Mouse (Mus musculus): ENCODE results near the gene Cd7.
"Not testable (repeated sequence)": the region's sequence is repeated elsewhere in the genome, so short reads cannot be mapped to it uniquely, and the experiment has no call there.

The Cd7 gene

DNA sequence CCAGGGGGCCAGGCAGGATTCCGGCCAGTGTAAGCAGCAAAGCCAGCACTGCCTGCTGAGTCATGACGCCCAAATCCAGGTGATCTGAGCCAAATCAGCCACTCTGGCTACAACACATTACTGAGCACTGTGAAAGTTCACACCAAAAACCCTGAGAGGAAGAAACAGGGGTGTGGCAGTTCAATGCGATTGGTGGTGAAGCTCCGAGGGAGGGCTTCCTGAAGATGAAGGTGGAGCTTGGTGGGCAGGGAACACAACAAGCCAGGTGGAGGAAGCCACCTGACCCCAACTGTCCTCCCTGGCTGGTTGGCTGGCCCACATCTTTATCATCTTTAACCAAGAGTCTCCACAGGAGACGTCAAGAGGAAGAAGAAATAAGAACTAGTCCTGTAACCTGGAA, at the start of gene Cd7:
Gene Cd7 (minus strand): TSS at position 117 of the 400 bp plus-strand sequence.
- peak; percentile 61 for DNase-seq (ENCODE audit: low read depth, low spot score)

DNA sequence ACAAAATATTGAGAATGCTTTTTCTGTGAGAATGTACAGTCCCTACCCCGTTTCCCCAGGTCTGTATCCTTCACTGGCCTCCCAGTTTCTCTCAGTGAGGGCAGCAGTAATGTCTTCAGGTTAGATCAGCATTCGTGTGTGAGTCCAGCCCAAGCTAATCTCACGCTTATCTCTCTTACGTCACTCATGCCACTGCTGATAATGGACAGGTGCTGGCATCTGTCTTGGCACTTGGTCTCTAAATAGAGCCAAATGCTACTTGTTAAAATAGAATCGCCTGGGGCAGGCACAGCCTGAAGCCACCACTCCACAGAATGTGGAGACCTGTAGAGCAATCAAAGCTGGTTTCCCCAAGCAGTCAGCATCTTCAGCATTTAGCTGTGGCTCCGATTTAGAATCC, 49.8 kb upstream of the Cd7 start:
- no peak for DNase-seq (ENCODE audit: low read depth, low spot score)

DNA sequence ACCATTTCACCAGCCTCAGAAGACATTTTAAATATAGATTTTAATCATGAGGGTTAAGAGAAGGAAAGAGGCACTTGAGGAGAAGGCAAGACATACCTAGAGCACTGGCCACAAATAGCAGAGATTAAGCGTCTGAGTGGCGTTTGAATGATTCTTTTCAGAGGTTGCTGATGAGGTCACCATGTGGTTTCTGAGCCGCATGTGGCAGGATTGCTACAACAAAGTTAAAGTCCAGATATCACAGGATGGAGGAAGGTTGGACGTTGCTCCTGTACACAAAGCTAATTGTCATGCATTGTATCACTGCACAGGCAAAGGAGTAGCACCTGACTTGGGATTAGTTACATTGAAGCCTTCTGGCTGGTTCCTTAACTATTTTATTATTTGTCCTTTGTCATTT, 47.1 kb upstream of the Cd7 start:
- DNase-seq (ENCODE audit: low read depth, low spot score), result no peak

DNA sequence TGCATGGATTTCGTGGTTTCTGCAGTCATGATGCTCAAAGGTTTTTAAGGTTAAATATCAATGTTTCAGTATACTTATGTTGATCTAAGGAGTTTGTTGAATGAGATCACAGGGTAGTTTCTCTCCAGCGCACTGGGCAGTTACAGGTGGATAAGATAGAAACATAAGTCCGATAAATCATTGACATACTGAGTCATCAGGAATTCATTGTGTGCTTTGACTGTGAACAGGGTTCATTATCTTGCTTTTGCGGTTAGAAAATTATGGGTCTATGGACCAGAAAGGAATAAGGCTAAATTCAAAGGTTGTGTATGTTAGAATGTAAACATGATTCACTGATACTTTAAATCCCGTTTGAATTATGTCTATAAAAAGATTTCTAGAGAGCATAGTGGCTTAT, 46.0 kb upstream of the Cd7 start:
- no peak for DNase-seq (ENCODE audit: low read depth, low spot score)

DNA sequence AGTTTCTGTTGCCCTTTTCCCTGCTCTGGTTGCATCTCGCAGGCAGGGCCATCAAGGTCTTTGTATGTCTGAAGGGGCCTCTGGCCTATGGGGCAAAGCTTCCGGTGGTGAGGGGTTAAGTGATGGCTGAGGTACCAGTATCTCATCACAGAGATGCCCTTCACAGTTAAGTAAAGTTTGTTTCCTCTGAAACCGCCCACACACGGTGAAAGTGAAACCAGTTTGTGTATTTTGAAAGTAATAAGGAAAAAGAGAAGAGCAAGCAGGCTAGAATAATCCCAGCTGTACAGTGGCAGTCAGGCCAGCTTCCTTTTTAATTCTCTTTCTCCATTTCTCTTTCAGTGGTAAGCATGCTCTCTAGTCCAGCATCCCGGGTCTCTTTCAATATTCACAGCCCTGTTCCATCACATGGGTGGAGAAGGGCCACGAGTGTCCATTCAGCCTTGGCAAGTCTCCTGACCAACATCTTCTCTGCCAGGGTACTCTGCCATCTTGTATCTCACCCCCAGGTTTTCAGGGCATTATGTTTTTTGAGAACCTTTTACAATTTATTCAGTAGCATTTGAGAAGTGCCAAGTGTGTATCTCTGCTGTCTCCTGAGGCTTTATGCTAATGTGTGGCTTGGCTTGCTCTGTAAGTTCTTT, 43.8 kb upstream of the Cd7 start:
- DNase-seq (ENCODE audit: low read depth, low spot score), result no peak

DNA sequence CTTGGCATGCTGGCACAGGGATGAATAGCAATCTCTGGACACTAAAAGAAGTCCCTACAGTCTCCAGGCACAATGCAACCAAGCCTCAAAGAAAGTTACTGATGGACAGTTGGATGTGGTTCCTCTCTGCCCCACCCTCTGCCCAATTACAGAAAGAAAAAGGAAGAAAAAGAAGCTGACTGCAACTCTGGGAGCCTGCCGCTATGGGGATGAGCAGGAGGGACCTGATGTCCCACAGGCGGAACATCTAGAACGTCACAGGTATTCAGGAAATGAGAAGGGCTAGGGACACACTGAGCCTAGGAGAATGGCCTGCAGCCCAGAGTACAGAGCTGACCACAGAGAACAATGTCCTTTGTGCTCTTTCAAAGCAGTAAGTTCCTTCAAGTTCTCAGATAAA, 43.0 kb upstream of the Cd7 start:
- no peak for DNase-seq (ENCODE audit: low read depth, low spot score)

DNA sequence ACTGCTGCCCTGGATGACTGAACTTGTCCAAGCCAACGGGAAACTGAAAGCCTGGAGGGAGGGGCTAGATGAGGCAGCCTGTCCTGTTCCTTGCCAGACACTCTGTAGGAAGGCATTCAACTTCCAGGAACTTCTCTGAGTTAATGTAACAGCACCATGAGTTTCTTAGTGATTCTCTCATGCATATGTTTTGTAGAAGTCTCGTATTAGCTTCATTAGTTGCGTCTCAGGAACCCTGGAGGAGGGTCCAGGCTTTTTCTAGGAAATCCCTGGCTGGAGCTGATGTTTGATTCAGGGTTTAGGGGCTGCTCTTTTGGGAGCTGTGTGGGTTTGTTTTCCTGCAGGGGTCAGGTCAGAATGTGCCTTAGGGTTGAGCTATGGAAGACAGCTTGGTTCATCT, 41.9 kb upstream of the Cd7 start, which contains the start of gene Sectm1a:
Gene Sectm1a (minus strand): TSS at position 101 of the 400 bp plus-strand sequence.
- no peak for DNase-seq (ENCODE audit: low read depth, low spot score)

DNA sequence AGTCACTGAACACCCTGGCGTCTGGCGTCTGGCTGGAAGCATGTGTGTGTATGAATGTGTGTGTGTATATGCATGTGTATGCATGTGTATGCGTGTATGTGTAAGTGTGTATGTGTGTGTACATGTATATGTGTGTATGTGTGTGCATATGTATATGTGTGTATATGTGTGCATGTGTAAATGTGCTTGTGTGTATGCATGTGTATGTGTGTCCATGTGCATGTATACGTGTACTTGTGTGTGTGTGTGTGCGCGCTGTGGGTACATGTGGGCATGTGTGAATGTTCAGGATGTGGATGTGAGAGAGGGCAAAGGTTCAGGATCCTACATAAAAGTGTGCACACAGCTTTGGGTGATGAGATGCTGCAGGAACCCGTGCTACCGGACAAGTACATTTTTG, 41.1 kb upstream of the Cd7 start:
- no peak for DNase-seq (ENCODE audit: low read depth, low spot score)

DNA sequence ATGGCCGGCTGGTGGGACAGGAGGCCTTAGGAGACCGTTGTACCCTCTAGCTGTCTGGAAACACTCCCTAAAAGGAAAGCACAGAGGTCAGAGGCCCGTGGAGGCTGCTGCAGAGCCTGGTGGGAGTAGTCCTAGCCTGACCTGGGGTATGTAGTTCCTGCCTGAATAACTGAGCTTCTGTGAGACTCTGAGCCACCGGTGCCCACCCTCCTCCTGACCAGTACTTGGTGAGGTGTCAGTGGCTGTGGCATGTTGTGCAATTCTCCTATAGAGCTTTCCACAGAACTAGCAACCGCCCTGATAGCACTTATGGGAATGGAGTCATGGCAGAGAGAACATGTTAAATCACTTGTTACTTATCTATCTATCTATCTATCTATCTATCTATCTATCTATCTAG, 36.4 kb upstream of the Cd7 start:
- no peak for DNase-seq (ENCODE audit: low read depth, low spot score)

DNA sequence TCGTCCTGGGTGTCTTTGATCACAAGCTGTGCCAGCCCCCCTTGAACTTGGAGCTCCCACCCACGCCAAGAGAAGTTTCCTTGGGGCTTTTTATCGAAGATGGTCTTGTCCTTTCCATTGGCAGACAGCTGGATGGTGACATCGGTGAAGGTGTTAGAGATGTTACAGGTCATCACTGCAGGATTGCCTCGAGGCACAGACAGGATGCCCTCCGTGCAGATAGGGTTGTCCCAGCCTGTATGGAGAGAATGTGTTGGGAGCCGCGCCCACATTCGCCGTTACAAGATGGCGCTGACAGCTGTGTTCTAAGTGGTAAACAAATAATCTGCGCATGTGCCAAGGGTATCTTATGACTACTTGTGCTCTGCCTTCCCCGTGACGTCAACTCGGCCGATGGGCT, 30.4 kb upstream of the Cd7 start:
- not testable (repeated sequence) for DNase-seq (ENCODE audit: low read depth, low spot score)

DNA sequence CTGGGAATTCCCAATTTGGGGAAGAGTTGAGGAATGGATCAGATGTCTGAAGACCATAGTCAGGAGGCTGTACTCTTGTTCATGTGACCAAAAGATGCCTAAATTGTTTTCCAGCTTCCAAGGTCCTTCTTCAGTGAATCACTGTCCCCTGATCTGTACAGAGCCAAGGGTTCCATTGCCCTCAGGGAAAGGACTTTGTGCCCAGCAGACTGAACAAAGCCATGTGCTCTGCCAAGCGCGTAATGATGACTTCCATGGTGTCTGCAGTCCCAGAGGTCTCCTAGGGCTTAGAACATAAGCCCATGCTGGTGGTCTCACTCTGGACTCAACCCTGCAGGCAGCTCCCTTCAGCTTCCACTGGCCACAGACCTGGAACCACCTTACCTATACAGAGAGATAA, 28.7 kb upstream of the Cd7 start:
- no peak for DNase-seq (ENCODE audit: low read depth, low spot score)

DNA sequence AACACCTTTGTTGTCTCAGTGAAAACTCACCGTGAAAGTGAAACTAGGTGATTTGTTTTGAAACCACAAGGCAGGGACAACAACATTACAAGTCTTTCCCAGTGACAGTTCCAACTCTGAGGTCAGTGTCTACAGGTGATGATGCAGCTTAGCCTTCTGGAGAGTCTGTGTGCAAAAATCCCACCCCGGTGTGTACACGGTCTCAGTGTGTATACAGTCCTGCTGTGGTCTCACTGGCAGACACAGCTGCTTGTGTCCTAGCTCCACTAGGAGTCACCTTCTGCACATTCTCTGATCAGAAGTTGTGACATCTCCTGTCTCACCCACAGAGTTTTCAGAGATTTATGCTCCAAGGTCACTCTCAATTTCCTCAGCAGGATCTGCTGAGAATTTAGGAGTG, 25.0 kb upstream of the Cd7 start:
- DNase-seq (ENCODE audit: low read depth, low spot score), result no peak

DNA sequence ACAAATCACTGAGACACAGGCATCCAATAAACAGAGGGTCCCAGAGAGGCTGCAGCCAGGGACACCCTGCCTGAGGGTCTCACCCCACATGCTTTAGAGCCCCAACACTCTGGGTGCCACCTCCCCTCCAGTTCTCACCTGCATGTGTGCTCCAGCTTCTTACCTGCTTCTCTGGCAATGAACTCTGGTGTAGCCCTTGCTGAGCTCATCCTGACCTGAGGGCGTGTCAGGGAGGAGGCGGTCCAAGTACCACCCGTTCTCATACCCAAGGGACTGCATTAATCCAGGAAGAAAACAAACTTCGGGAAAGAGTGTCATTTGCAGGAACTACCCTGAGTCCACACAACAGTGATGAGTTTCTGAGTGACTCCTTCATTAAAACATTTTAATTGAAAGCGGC, 24.2 kb upstream of the Cd7 start, which contains the start of gene Sectm1b:
Gene Sectm1b (minus strand): TSS at position 191 of the 400 bp plus-strand sequence.
- DNase-seq (ENCODE audit: low read depth, low spot score), result no peak

DNA sequence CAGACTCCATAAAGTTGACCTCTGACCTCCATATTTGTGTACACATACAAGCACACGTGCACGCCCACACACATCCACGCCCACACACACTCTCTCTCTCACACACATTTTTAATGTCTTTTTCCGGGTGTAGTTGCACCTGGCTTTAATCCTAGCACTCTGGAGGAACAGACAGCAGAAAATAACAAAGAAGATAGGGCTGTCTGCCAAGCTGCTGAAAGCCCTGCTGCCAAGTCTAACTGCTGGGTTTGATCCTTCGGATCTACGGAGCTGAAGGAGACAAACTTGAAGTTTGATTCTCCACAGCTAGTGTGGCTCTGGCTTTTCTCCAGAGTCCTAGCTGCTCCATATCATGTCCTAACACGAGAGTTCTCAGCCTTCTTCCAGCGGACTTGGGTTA, 22.4 kb upstream of the Cd7 start:
- DNase-seq (ENCODE audit: low read depth, low spot score), result peak; percentile 49

DNA sequence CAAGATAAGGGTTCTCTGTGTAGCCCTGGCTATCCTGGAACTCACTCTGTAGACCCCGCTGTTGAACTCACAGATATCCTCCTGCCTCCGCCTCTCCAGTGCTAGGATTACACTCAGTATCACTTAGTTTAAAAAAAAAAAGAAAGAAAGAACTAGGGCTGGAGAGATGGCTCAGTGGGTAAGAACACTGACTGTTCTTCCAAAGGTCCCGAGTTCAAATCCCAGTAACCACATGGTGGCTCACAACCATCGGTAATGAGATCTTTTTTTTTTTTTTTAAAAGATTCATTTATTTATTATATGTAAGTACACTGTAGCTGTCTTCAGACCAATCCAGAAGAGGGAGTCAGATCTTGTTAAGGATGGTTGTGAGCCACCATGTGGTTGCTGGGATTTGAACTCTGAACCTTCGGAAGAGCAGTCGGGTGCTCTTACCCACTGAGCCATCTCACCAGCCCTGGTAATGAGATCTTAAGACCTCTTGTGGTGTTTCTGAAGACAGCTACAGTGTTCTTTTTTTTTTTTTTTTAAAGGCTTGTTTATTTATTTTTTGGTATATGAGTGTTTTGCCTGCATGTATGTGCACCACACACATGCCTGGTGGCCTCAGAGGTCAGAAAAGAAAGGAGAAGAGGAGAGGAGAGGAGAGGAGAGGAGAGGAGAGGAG, 21.3 kb upstream of the Cd7 start:
- DNase-seq (ENCODE audit: low read depth, low spot score), result not testable (repeated sequence)

DNA sequence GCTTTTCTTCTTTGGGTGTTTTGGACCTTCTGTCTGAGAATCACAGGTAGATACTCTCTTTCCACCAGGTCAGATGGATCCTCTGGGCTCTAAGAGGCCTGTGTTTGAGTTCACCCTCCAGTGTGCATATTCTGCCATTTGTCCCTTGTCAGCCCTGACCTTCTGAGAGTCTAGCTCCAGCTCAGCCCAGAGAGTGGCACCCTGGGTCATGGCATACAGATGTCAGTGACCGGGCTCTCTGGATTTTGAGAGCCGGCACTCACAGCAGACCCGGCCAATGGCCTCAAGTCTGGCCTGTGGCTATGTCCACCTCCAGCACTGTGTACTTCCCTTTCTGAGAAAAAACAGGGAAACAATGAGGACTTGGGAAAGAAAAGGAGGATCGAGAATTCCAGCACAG, 20.3 kb upstream of the Cd7 start:
- no peak for DNase-seq (ENCODE audit: low read depth, low spot score)

DNA sequence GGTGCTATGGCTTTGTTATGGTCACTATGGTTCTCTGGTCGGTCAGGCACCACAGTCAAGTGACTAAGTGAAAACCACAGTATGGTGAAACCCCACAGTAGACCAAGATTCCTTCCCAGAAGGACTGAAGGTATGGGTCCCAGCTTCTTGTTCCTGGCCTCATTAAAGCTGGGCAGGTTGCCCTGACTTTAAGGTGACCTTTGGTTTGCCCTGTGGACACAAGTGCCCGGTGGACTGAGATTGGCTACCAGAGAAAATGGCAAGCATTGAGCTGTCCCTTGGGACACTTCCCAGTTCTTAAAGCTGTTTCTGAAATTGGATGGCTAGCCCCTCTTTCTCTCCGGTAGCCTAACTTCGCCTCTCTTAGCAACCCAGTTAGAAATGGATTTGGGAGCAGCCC, 19.7 kb upstream of the Cd7 start:
- no peak for DNase-seq (ENCODE audit: low read depth, low spot score)

DNA sequence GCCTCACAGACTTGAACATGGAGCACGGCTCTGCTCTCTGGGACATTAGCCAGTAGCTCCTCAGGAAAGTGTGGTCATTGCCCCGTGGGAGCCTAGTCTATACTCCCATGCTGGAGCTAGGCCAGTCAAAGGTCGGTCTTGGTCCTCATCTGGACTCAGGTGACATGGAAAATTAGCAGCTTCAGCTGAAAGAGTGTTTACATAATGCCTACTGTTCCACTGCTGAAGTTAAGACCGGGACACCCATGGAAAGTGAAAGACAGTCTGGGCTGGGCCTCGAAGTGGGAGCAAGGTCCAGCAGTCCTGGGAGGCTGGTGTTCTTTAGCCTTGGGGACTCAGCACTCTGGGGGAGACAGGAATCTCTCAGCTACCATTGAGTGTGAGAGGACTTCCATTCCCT, 18.9 kb upstream of the Cd7 start:
- no peak for DNase-seq (ENCODE audit: low read depth, low spot score)

DNA sequence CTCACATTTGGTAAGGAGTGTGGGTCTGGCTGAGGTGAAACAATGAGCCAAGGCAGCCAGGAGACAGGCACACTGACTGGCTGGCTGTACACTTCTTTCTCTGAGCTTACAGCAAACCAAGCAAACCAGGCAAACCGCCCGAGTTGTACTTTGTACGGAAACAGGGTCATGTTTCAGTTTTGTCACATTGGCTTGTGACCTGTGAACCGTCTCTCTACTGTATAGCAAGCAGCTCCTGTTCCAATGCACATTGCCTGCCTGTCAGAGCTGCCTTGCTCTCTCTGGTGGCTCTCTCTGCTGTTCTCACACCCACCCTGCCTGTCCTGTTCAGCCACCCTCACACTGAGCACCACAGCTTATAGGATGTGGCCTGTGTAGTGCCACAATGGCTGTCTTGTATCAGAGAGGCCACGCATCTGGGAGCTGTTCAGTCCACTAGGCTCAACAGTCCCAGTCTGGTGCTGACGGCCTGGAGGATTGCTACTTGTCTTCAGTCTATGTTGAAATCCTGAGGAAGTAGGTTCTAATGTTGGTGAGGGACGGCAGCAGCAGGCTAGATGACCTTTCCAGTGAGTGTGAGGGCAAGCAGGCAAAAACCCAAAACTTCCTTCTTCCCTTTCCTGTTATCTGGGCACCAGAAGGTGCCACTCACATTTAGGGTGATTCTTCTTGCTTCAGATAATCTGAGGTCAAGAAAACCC, 17.5 kb upstream of the Cd7 start:
- no peak for DNase-seq (ENCODE audit: low read depth, low spot score)

DNA sequence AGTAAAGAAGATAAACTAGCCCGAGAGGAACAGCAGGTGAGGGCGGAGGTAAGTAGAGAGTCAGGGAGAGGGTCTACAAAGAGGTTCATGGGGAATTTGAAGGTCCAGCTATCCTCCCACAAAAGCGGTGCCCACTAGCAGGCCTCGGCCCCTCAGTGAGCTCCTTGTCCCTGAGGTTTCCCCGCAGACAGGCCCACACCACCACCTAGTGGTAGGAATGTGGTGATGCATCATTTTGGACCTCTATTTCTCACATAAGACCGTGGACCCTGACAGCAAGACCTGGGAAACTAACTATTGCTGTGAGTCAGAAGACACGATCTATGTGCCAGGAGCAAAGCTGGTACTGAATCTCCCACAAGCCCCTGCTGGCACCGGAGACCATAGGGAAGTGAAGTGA, 14.3 kb upstream of the Cd7 start:
- DNase-seq (ENCODE audit: low read depth, low spot score), result peak; percentile 87

DNA sequence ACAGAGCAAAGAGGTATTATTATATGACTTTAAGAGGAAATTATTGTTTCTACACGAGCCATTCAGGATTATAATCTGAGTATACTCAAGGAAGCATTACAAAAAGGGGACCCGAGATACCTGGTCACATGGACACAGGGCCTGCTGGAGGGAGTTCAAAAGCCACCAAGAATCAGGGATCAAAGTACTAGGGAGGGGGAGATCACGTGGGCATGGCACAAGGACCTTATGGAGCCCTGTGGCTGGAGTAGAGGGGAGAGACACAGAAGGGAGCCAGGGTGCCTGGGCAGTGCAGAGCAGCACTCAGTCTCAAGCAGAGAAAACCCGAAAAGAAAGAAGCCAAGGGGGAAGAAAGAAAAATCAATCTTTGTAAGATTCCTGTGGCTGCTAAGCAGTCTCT, 13.2 kb upstream of the Cd7 start:
- DNase-seq (ENCODE audit: low read depth, low spot score), result no peak

DNA sequence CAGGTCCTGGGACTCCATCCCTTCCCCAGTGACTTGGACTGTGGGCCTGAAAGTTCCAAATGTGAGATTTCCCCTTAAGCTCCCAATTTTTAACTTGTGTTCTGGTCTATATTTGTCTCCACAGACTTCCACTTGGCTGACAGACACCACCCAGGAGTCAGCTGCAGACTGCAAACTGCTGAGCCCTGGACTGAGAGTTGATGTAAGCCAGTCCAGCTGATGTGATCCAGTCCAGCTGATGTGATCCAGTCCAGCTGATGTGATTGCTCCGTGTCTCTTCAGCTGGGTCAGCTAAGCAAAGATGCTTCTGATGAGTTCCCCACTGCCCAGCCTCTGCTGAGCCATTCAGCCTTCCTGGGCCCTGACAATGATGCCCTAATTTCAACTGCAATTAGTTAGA, 12.6 kb upstream of the Cd7 start:
- DNase-seq (ENCODE audit: low read depth, low spot score), result peak; percentile 15

DNA sequence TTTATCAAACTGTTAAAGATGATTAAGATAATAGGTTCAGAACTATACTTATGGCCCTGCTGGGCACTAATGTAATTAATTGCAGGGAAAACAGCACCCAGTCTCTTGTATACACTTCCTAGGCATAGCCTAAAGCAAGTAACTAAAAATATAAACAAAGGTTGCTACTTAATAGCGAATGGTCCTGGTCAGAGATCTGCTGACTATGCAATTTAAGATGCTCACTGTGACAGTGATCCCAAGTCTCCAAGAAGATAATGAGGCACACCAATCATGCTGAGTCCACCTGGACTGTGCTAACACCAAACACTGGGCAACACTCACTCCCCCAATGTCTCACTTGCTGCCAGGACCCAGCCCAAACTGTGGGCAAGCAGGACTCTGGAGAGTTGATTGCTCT, 10.6 kb upstream of the Cd7 start:
- no peak for DNase-seq (ENCODE audit: low read depth, low spot score)

Data from brain, adult 2 months (tissue).